Mouse (Mus musculus): ENCODE measurements around the gene Crp.

- TF ChIP-seq CTCF (IDR thresholded peaks at IDR 0.05; ENCODE audit: low read depth) (no peak), EP300 (IDR thresholded peaks at IDR 0.05; ENCODE audit: low read depth) (no peak)
These were observed 12.0 kb downstream of the Crp start for GRCm38 (mm10) chr1:172709788-172710350.

All from heart, postnatal 0 days (tissue).